Mouse (Mus musculus) gastrocnemius, adult 8-10 months (tissue): Measurements from ENCODE around the gene Casc3. TPM values are rescaled to one million over a fixed set of nuclear protein-coding genes. Genes with fewer than 3 reads are reported as not detected.
"Not testable (repeated sequence)": the region's sequence is repeated elsewhere in the genome, so short reads cannot be mapped to it uniquely, and the experiment has no call there.

Experiments used
- DNase-seq, 2 experiments: peaks; one replicate each; pipeline ENCODE4 v3.0.0; 2022; ENCODE audit warnings: low spot score in 2 of 2
- total RNA-seq, 4 experiments: library from RNA; stranded (reverse); gene quantifications; 2 replicates each; pipeline ENCODE4 v1.2.4; 2022

The Casc3 gene
- total RNA-seq, 4 experiments from 2014 or later, result 14.1 to 18.4 (median 15.2) TPM

DNA sequence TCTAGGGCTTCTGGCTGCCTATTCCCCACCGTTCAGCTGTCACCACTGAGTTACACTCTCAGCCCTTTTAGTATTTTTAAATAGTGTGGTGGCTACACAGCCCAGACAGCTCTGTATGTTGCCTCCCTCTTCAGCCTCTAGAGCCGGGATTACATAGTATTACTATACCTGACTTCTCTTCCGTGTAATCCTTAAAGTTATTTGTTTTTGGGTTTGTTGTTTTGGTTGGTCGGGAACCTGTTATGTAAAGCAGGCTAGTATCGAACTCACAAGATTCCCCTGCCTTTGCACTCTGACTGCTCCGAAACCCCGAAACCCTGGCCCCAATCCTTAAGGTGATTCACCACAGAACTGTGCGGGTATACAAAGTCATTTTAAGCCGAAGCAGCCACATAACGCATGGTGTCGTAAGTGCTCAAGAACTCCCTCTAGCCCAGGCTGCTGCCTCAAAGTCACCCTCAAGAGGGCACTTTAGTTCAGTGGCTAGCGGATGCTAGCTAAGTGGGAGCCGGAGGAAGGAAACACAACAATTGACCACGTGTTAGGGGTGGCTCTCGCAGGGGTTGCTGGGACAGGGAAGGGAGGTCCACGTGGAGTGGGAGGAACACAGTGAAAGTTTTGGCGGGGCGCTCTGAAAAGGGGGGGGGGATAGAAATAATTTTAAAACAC, 16.0 kb upstream of the Casc3 start:
- DNase-seq, result peak; percentile 76 to 83

DNA sequence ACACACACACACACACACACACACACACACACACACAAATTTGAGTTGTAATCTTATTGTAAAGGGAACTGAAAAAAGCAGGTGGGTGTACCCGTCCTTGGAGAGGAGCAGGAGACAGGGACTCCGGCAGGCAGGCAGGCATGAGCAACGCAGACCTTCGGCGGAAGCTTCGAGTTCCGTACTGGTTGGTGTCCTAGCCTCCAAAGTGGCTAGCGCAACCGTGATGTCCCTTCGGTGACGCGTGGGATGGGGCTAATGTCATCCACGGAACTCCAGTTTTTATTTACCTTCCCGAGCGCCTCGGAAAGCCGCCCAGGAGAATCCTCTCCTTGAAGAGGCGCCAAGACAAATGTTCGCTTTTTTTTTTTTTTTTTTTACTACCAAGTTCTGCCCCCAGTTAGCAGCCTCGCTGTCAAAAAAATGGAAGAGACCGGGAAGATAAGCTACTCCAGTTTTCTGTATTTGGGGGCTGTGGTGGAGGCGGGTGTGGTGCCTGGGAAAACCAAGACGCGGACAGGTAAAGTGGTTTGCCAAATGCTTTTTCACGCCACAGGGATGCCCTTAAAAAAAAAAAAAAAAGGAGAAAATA, 15.4 kb upstream of the Casc3 start:
- no peak for DNase-seq

DNA sequence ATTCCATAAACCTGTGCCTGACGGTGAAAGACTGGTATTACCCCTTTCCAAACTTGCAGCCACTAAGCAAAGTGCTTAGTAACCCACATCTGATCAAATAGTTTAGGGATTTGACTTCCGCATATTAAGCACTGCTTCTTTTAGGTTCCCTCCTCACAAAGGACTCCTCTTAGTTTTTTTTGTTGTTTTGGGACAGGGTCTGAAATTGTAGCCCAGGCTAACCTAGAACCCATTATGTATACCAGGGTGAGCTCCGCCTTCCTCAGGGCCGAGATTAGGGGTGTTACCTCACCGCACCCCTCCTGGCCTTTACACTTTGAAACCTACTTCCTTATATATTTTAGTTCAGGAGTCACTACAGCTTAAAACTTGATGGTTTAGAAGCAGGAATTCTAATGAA, 14.9 kb upstream of the Casc3 start:
- no peak for DNase-seq

DNA sequence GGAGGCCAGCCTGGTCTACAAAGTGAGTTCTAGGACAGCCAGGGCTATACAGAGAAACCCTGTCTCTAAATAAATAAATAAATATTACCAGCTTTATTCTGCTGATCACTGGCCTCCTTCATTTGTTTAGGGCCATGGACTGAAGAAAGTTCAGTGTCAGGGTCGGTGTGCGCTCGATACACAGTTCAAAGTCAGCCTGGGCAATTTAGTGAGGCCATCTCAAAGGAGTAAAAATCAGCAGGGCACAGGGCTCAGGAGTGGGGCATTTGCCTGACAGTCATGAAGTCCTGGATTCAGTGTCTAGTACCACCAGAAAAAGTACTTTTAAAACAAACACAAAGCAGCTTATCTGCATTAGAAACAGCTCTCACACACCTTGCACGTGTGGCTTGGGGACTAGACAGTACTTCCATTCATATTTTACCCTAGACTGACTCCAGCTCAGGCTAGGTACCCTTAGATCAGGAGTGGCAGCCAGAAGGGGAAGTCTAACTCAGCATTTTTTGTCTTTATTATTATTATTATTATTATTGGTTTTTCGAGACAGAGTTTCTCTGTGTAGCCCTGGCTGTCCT, 14.0 kb upstream of the Casc3 start:
- DNase-seq, result no peak

DNA sequence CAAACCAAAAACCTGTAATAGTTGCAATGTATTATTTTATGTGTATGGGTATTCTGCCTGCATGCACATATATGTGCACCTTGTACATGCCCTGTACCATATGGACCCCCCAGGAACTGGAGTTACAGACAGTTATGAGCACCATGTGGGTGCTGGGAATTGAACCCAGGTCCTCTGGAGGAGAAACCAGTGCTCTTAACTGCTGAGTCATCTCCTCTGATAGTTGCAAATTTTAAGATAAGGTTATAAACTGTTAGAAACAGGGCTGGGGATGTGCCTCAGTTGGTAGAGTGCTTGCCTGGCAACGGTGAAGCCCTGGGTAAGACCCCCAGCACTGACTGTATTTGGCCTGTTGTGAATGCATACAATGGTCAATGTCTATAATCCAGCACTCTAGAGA, 13.3 kb upstream of the Casc3 start:
- DNase-seq, result no peak

DNA sequence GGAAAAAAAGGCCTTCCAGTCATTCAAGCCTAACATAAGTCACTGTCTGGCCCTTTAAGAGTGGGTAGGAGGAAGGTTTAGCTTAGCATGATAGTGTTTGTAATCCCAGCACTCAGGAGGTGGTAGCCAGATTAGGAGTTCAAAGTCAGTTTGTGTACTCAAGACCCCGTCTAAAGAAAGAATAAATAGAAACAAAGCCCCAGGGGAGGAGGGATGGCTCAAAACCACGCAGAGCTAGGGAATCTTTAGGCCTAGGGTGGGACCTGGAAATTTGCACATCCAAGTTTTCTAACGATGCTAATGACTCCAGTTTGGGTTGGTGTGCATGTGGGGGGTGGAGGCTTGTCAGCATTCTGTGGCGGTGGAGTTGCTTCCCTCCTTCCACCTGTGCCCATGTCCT, 12.6 kb upstream of the Casc3 start:
- no peak for DNase-seq

DNA sequence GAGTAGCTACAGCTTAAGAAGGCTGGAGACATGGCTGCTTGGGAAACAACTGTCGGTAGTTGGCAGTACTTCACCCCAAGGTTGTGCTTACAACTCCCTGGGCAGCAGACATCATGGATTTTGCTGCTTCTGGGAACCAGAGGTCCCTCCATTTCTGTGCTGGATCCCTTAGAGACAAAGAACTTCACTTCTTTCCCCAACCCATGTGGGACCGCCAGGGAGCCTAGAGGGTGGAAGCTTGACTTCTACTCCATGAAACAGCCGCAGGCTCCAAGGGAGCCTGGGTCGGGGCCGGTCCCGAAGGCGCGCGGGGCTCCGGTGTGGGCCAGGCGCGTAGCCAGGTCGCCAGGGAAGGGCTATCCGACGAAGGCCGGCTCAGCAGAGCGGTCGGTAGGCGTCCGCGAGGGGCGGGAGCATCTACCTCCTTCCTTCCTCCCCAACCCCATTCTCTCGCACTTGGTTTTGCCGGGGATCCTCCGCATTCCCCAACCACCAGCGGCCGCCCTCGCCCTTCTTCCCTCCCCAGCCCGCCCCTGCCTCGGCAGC, 10.2 kb upstream of the Casc3 start:
- DNase-seq, result peak; percentile 37 to 71

DNA sequence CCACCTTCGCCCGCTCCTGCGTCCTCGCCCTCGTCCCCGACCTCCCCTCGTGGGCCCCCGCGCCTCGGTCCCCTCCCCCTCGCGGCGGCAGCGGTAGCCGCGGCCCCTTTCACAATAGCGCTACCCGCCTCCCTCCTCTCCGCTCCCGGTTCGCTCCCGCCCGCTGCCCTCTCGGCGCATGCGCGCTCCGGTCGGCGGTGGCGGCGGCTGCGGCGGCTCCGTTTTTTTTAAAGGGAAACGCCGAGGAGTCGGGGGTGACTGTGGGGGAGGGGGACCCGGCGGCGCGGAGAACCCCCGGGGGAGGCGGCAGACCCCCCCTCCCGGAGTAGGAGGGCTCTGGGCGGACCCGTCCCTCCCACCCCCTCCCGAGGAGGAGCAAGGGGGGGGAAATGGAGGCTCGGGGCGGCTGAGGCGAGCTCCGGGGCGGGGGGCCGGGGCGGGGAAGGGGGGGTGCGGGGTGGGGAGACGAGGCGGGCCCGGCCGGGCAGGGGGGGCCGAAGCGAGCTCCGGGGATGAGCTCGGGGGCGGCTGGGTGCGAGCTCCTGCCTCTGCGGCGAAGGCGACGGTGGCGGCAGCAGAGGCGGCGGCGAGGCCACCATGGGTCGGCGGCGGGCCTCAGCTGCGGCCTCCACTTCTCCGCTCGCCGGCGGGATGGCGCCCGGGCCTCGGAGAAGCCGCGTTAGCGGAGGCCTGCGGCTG, 9.5 kb upstream of the Casc3 start, which contains the start of gene Msl1:
Msl1 (plus strand) TSS at position 502 of the 699 bp plus-strand sequence.
- peak; percentile 81 to 82 for DNase-seq

DNA sequence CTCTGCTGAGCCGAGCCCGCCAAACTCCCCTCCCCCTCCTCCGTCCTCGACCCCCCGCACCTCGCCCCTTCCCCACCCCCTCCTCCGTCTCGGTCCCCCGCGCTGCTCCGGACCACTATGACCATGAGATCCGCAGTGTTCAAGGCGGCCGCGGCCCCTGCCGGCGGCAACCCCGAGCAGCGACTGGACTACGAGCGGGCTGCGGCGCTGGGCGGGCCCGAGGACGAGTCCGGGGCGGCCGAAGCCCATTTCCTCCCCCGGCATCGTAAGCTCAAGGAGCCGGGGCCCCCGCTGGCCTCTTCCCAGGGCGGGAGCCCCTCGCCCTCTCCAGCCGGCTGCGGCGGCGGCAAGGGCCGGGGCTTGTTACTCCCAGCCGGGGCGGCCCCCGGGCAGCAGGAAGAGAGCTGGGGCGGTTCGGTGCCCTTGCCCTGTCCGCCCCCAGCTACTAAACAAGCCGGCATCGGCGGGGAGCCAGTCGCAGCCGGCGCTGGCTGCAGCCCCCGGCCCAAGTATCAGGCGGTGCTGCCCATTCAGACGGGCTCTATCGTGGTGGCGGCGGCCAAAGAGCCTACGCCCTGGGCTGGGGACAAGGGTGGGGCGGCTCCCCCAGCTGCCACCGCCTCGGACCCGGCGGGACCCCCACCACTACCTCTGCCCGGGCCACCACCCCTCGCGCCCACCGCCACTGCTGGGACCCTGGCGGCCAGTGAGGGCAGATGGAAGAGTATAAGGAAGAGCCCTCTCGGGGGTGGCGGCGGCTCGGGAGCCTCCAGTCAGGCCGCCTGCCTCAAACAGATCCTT, 8.8 kb upstream of the Casc3 start:
- DNase-seq, result peak; percentile 41 to 47

DNA sequence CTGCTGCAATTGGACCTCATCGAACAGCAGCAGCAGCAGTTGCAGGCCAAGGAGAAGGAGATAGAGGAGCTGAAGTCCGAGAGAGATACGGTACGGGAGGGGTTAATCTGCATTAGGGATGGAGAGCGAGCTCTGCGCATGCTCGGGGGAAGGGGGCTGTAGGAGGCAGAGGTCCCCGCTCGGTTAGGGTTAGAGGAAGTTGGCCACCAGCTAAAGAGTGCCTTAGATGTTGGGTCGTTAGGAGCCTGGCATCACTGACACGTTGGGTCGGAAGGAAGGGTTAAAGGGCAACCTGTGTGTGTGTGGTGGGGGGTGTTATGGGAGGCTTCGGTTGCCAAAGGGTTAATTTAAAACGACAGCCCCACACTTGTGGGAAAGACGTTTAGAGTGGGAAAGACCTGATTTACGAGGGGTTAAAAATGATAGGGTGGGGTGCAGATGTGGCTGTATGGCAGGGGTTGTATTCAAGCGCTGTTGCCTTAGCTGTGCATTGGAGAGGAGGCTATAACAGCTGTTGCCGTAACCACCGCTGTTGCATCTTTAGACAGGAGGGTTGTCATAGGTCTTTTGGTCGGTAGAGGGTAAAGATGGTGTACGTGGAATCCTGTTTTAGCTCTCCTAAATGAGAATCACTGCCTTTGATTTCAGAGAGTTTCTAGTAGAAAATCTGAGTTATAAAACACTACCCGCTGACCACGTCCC, 8.0 kb upstream of the Casc3 start:
- DNase-seq, result peak in 1 of 2 experiments; percentile 22

DNA sequence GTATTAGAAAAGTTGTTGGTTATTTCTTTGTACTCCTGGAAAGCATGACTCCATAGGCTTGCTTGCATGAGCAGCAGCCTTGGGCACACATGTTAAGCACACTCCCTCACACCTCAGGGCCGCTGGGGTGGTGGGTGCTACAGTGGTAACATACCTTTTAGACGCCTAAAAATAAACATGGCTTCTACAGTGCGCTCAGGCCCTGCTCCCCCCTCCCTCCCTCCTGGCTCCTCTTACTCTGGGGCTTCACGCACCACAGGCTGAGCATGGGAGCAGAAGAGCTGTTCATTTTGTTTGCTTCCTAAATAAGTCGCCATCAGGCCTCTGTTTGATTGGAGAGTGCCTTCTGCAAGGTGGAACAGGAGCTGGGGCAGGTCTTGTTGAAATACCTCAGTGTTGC, 7.4 kb upstream of the Casc3 start:
- DNase-seq, result no peak

DNA sequence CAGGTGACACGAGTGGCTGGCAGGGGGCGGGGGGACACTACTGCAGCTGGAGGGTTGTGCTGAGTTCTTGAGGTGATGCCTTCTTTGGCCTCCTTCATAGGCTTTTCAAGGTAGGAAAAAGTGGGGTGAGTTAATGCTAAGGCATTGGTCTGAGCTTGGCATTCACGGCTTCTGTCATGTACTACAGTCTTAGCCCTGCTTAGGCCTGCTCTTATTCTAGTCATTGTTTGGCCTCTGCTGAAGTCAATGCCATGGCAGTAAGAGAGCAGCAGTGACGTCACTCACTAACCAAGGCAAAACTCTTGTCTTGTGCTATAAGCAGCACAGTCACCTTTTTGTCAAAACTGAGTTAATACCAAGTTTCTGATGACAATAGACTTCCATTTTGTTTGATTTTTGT, 6.8 kb upstream of the Casc3 start:
- DNase-seq, result no peak

DNA sequence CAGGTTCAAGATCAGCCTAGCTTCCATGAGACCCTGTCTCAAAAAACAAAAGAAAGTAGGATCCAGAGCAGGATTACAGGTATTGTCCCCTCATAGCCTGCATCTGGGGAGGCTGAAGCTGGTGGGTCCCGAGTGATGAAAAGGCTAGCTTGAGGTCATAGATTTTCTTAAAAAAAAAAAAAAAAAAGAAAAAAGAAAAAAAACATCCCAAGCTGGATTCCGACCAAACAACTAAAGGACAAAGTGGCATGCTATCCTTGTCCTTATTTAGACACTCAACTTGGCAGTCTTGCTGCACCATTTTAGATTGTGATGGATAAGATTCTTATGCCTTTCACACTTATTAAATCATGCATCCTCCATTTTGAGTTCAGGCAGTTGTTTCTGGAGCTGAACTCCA, 3.7 kb downstream of the Casc3 start:
- no peak for DNase-seq

DNA sequence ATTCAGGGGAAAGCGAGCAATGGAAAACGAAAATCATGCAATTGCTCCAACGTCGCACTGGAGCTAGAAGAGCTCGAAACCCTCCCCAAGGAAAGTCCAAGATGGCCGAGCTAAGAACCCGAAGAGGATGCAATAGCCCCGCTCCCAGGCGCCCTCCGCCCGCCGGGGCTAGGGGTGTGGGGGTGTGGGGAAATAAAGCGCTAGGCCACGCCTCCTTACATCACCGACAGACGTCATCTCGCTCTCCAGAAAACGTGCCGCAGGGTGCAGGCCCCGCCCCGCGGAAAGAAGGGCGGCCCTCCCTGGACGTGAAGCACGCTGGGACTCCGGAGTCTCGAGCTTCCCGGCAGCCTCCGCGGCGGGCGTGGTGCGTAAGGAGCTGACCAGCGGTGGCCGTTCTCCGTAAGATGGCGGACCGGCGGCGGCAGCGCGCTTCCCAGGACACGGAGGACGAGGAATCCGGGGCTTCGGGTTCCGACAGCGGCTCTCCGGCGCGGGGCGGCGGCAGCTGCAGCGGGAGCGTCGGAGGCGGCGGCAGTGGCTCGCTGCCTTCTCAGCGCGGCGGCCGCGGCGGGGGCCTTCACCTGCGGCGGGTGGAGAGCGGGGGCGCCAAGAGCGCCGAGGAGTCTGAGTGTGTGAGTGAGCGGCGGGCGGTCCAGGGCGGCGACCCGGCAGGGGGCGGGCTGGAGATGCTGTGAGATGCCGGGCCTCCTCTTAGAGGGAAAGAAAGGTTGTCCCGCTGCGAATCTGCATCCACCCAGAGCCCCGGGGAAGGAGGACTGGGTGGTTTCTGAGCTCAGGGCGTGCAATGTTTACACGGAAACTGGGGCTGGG, 5.0 kb downstream of the Casc3 start:
- DNase-seq, result peak; percentile 98

DNA sequence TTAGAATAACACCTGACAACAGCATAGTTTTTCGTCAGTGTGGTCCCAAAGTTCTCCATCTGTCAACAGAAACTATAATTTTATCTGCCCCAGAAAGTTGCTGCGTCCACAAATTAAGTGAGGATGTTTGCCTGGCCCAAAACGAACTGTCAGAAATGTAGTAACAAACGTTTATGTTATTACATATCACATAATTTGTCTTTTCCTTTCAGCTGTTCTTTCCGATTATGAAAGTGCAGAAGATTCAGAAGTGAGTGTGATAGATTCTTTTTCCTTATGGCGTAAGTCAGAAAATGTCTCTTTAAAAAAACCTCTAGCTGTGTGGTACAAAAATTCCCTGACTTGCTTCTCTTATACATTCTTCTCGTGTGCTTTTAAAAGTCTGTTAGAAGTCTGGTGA, 6.0 kb downstream of the Casc3 start:
- DNase-seq, result no peak

DNA sequence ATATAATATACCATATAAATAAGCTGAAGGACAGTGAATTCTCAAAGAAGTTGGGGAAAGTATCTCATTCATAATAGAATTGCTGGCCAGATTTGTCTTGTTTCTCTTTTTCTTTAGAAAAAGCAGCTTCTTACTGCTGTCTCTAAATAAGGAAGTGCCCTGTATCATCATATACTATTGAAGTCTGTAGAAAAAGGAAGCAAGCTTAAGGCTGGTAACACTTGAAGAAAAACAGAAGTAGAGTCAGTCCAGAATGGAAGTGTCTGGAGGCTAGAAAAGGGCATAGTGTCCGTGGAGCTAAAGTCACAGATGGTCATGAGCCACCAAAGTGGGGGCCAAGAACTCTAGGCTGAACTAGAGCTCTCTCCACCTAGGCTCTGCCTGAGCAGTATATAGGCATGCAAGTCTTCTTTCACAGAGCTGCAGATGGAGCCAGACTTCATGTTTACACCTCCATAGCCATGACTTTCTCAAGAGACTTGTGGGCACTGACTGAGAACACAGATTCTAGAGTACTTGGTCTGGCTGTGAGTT, 12.1 kb downstream of the Casc3 start:
- no peak for DNase-seq

DNA sequence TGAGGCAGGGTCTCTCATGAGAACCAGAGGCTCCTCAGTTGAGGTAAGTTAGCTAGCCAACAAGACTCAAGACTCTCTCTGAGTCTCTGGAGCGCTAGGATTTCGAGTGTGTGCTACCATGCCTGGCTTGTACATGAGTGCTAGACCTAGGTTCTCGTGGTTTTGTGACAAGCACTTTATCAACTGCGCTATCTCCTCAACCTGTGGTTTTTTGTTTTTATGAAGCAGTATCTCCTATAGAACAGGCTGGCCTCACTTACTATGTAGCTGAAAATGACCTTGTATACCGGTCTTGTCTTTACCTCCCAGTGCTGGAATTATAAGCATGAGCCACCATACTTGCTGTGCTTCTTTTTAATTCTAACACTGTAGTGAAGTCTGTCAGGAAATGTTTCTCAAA, 16.3 kb downstream of the Casc3 start:
- DNase-seq, result no peak

DNA sequence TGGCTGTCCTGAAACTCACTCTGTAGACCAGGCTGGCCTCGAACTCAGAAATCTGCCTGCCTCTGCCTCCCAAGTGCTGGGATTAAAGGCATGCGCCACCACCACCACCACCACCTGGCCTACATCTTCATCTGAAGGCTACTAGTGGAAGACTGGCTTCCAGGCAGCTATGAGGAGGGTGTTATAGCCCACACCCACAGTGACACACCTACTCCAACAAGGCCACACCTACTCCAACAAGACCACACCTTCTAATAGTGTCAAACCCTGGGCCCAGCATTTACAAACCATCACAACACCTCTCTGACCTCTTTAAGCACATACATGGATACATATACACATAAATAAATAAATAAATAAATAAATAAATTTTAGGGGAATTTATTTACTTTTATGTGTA, 21.4 kb downstream of the Casc3 start:
- DNase-seq, result not testable (repeated sequence)

DNA sequence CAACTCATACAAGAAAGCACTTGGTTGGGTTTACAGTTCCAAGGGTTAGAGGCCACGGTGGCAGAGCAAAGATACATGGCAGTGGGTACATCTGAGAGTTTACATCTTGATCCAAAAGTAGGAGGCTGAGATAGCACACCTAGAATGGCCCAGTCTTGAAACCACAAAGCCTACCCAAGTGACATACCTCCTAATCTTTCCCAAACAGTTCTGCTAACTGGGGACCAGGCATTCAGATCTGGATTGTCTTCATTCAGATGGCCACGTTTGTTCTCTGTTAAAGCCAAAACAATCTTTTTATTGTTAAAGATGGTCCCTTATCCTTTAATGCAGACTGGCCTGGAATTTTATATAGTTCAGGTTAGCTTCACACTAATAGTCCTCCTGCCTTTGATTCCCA, 23.2 kb downstream of the Casc3 start:
- DNase-seq, result no peak
